In genomic region chr11:51290066-51290955, GRCm38 (mm10) we compare ENCODE assay signal across 8 mouse cellular contexts. TPM values are rescaled to one million over a fixed set of nuclear protein-coding genes. Genes with fewer than 3 reads are reported as not detected.
DNase-seq lines count a peak whose midpoint lies in the region; ATAC-seq and TF ChIP-seq lines count a peak whose summit lies in the region.

No protein-coding gene starts in this region.

- peak overlapping the region; percentile 80 for H3K27ac ChIP-seq in embryonic facial prominence, embryonic 13.5 days
- H3K27ac ChIP-seq in heart, postnatal 0 days (ENCODE audit: low read depth) = no peak overlapping the region
- peak overlapping the region; percentile 88 for H3K27ac ChIP-seq in stomach, embryonic 15.5 days

- H3K9me3 ChIP-seq in megakaryocyte, embryonic 14.5 days = peaks cover 18% of the 10 kb centered on the region
- H3K9me3 ChIP-seq in embryonic facial prominence, embryonic 13.5 days = no peaks in the 10 kb centered on the region
- no peaks in the 10 kb centered on the region; the same call in 1 of the 2 replicates for H3K9me3 ChIP-seq in heart, postnatal 0 days (replicated peaks; ENCODE audit: control insufficient read depth, low read length)
- no peaks in the 10 kb centered on the region for H3K9me3 ChIP-seq in stomach, embryonic 15.5 days

- peak overlapping the region; percentile 87 for H3K4me2 ChIP-seq in embryonic facial prominence, embryonic 13.5 days
- H3K4me2 ChIP-seq in heart, postnatal 0 days (ENCODE audit: low read depth, low read length) = peak overlapping the region; percentile 90
- peak overlapping the region; percentile 94 for H3K4me2 ChIP-seq in stomach, embryonic 15.5 days

- no peak for DNase-seq in heart, postnatal 0 days (ENCODE audit: low spot score)
- DNase-seq in kidney, postnatal 36 days = peak; percentile 29 to 72
- DNase-seq in mesoderm, embryonic 11.5 days (ENCODE audit: low read depth, low spot score) = peak; percentile 66
- DNase-seq in layer of hippocampus, adult 9-11 months = no peak

- peak overlapping the region; percentile 91 for H3K4me3 ChIP-seq in megakaryocyte, embryonic 14.5 days (replicated peaks)
- H3K4me3 ChIP-seq in embryonic facial prominence, embryonic 13.5 days = peak overlapping the region; percentile 69
- H3K4me3 ChIP-seq in heart, postnatal 0 days (ENCODE audit: low read depth, low read length) = peak overlapping the region; percentile 58
- H3K4me3 ChIP-seq in stomach, embryonic 15.5 days (replicated peaks) = peak overlapping the region; percentile 64

- no peak for TF ChIP-seq EP300 in heart, postnatal 0 days (IDR thresholded peaks at IDR 0.05; ENCODE audit: low read depth)

- WGBS in embryonic facial prominence, embryonic 13.5 days = 2% methylated on average over 68 of the region's 74 CpGs
- WGBS in heart, postnatal 0 days = 3% methylated on average over 60 of the region's 74 CpGs
- WGBS in stomach, embryonic 15.5 days = 2% methylated on average over 66 of the region's 74 CpGs

- peaks cover 35% of the 10 kb centered on the region for H3K4me1 ChIP-seq in megakaryocyte, embryonic 14.5 days
- H3K4me1 ChIP-seq in embryonic facial prominence, embryonic 13.5 days = peaks cover 30% of the 10 kb centered on the region
- no peaks in the 10 kb centered on the region for H3K4me1 ChIP-seq in heart, postnatal 0 days (ENCODE audit: control insufficient read depth, insufficient read depth)
- peaks cover 4% of the 10 kb centered on the region; the same call in 1 of the 2 replicates for H3K4me1 ChIP-seq in stomach, embryonic 15.5 days

- TF ChIP-seq CTCF in heart, postnatal 0 days (IDR thresholded peaks at IDR 0.05; ENCODE audit: low read depth) = peak; percentile 29

- ATAC-seq in megakaryocyte, adult 5-6 weeks (ENCODE audit: poor library complexity, severe bottlenecking) = no peak
- ATAC-seq in embryonic facial prominence, embryonic 13.5 days (ENCODE audit: insufficient number of reproducible peaks, insufficient read depth, low FRiP score, low TSS enrichment, low read depth) = peak; percentile 67
- peak; percentile 73 for ATAC-seq in heart, postnatal 0 days (ENCODE audit: insufficient read depth, low read depth)
- peak; percentile 68 for ATAC-seq in stomach, embryonic 15.5 days (ENCODE audit: insufficient read depth, low FRiP score, low read depth)

- H3K27me3 ChIP-seq in megakaryocyte, embryonic 14.5 days (replicated peaks) = peaks cover 47% of the 10 kb centered on the region
- peaks cover 12% of the 10 kb centered on the region; the same call in 1 of the 2 replicates for H3K27me3 ChIP-seq in embryonic facial prominence, embryonic 13.5 days
- peaks cover 31% of the 10 kb centered on the region for H3K27me3 ChIP-seq in heart, postnatal 0 days (ENCODE audit: control insufficient read depth, insufficient read depth, low read length)
- no peaks in the 10 kb centered on the region for H3K27me3 ChIP-seq in stomach, embryonic 15.5 days (replicated peaks)

- peak overlapping the region; percentile 79 for H3K9ac ChIP-seq in embryonic facial prominence, embryonic 13.5 days
- peak overlapping the region; percentile 53 for H3K9ac ChIP-seq in heart, postnatal 0 days (replicated peaks; ENCODE audit: low read depth, low read length)
- peak overlapping the region; percentile 37; the same call in 1 of the 2 replicates for H3K9ac ChIP-seq in stomach, embryonic 15.5 days

- H3K36me3 ChIP-seq in megakaryocyte, embryonic 14.5 days (replicated peaks; ENCODE audit: low read length) = peaks cover 4% of the 10 kb centered on the region
- no peaks in the 10 kb centered on the region for H3K36me3 ChIP-seq in embryonic facial prominence, embryonic 13.5 days
- H3K36me3 ChIP-seq in heart, postnatal 0 days (replicated peaks; ENCODE audit: control insufficient read depth, insufficient read depth, low read length) = no peaks in the 10 kb centered on the region
- no peaks in the 10 kb centered on the region for H3K36me3 ChIP-seq in stomach, embryonic 15.5 days

RNA-seq across cellular contexts. Expression of gene Col23a1, which starts 0.6 kb away (rescaled TPM):
- 0.21 TPM in 1 of 2 replicates, not detected in the other for polyA plus RNA-seq in megakaryocyte, embryonic 14.5 days (2012; ENCODE audit: insufficient read depth, low replicate concordance)
- total RNA-seq in megakaryocyte, adult 5-6 weeks (2015) = 0.60 and 3.1 TPM in 2 replicates
- 0.04 and 1.2 TPM in 2 replicates for total RNA-seq in megakaryocyte, adult 5-6 weeks (2017)
- 20.2 and 28.2 TPM in 2 replicates for polyA plus RNA-seq in embryonic facial prominence, embryonic 13.5 days (2015; fragmentation: Nextera tagmentation; extraction: Ambion mirVana)
- total RNA-seq in heart, postnatal 0 days (2014; rRNA removed; ENCODE audit: low replicate concordance) = 7.2 and 9.8 TPM in 2 replicates
- polyA plus RNA-seq in heart, postnatal 0 days (2015; fragmentation: Nextera tagmentation; extraction: Ambion mirVana) = 3.3 and 3.5 TPM in 2 replicates
- 18.6 and 21.2 TPM in 2 replicates for polyA plus RNA-seq in stomach, embryonic 15.5 days (2015; fragmentation: Nextera tagmentation; extraction: Ambion mirVana)

RNA-seq across cellular contexts. Expression of gene BC049762, which starts 27.5 kb away (rescaled TPM):
- polyA plus RNA-seq in megakaryocyte, embryonic 14.5 days (2012; ENCODE audit: insufficient read depth, low replicate concordance) = not detected in 2 replicates
- not detected in 2 replicates for total RNA-seq in megakaryocyte, adult 5-6 weeks (2015)
- total RNA-seq in megakaryocyte, adult 5-6 weeks (2017) = not detected in 2 replicates
- 0.28 TPM in 1 of 2 replicates, not detected in the other for polyA plus RNA-seq in embryonic facial prominence, embryonic 13.5 days (2015; fragmentation: Nextera tagmentation; extraction: Ambion mirVana)
- total RNA-seq in heart, postnatal 0 days (2014; rRNA removed; ENCODE audit: low replicate concordance) = 5.1 TPM in 1 of 2 replicates, not detected in the other
- polyA plus RNA-seq in heart, postnatal 0 days (2015; fragmentation: Nextera tagmentation; extraction: Ambion mirVana) = 0.41 and 0.52 TPM in 2 replicates
- polyA plus RNA-seq in stomach, embryonic 15.5 days (2015; fragmentation: Nextera tagmentation; extraction: Ambion mirVana) = 0.28 and 0.72 TPM in 2 replicates

RNA-seq across cellular contexts. Expression of gene Clk4, which starts 28.8 kb away (rescaled TPM):
- polyA plus RNA-seq in megakaryocyte, embryonic 14.5 days (2012; ENCODE audit: insufficient read depth, low replicate concordance) = 2.0 TPM in 1 of 2 replicates, not detected in the other
- 152 and 158 TPM in 2 replicates for total RNA-seq in megakaryocyte, adult 5-6 weeks (2015)
- 162 and 164 TPM in 2 replicates for total RNA-seq in megakaryocyte, adult 5-6 weeks (2017)
- 138 and 161 TPM in 2 replicates for polyA plus RNA-seq in embryonic facial prominence, embryonic 13.5 days (2015; fragmentation: Nextera tagmentation; extraction: Ambion mirVana)
- 32.9 and 36.6 TPM in 2 replicates for total RNA-seq in heart, postnatal 0 days (2014; rRNA removed; ENCODE audit: low replicate concordance)
- 54.8 and 56.2 TPM in 2 replicates for polyA plus RNA-seq in heart, postnatal 0 days (2015; fragmentation: Nextera tagmentation; extraction: Ambion mirVana)
- polyA plus RNA-seq in stomach, embryonic 15.5 days (2015; fragmentation: Nextera tagmentation; extraction: Ambion mirVana) = 106 and 107 TPM in 2 replicates

Comparison
In these comparisons a context has a peak if more than half of its experiments do, and no peak if none do; other contexts are left out.
1. DNase-seq: peak in kidney, postnatal 36 days (2 of 2) and mesoderm, embryonic 11.5 days (single experiment); none in heart, postnatal 0 days (single experiment) and layer of hippocampus, adult 9-11 months (single experiment).
2. RNA of gene Clk4, which starts 28.8 kb away (polyA plus RNA-seq): 138 to 161 TPM in embryonic facial prominence, embryonic 13.5 days, 106 to 107 TPM in stomach, embryonic 15.5 days and 54.8 to 56.2 TPM in heart, postnatal 0 days; 2.0 TPM in megakaryocyte, embryonic 14.5 days; every median in the first group is over 10 times any median in the second.
3. Peak in every context shown above with its lines, with median percentiles within 50 percentile points of each other: H3K4me3 ChIP-seq, H3K4me2 ChIP-seq and H3K9ac ChIP-seq.